Mouse (Mus musculus): ENCODE measurements around the gene Mycbpap. TPM values are rescaled to one million over a fixed set of nuclear protein-coding genes. Genes with fewer than 3 reads are reported as not detected.

Gene Mycbpap
- polyA plus RNA-seq, 1 experiment from 2014 or later: 1.4 TPM

GRCm38 (mm10) chr11:94533171-94533570 lies 11.6 kb upstream of the Mycbpap start:
- Histone ChIP-seq H3K9ac (ENCODE audit: low read length) (no peak overlapping the region), H3K9me3 (ENCODE audit: control insufficient read depth, low read length) (no peaks in the 10 kb centered on the region), H3K4me3 (ENCODE audit: low read depth, low read length) (no peak overlapping the region), H3K36me3 (ENCODE audit: control insufficient read depth, insufficient read depth, low read length) (no peaks in the 10 kb centered on the region), H3K4me1 (replicated peaks; ENCODE audit: control insufficient read depth, insufficient read depth) (no peaks in the 10 kb centered on the region), H3K4me2 (replicated peaks; ENCODE audit: low read depth) (no peak overlapping the region), H3K27ac (replicated peaks) (no peak overlapping the region), H3K27me3 (ENCODE audit: control insufficient read depth, insufficient read depth, low read length) (no peaks in the 10 kb centered on the region)
- ATAC-seq (ENCODE audit: low FRiP score, low TSS enrichment) (no peak), DNase-seq (ENCODE audit: low spot score) (no peak)
- TF ChIP-seq CTCF (IDR thresholded peaks at IDR 0.05; ENCODE audit: low read depth): no peak
- TF ChIP-seq EP300 (optimal IDR thresholded peaks at IDR 0.05): no peak
- 76% methylated on average over 8 of the region's 8 CpGs for WGBS

DNA sequence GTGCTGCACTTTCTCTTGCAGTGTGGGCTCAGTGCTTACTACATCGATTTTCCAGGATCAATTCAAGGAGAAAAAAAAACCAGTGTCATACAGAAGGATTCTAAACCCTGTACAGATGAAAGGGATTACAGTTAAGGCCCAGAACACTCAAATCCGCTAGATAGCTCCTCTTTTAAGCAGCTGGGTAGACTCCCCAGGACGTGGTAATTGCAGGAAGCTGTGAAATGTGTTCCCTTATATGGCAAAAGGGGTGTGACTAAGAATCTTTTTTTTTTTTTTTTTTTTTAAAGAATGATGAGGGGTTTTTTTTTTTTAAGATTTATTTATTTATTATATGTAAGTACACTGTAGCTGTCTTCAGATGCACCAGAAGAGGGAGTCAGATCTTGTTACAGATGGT lies 7.3 kb upstream of the Mycbpap start:
- DNase-seq (ENCODE audit: low spot score) (no peak), ATAC-seq (ENCODE audit: low FRiP score, low TSS enrichment) (no peak)
- 34% methylated on average over 3 of the region's 3 CpGs for WGBS
- H3K4me2 ChIP-seq (replicated peaks; ENCODE audit: low read depth): no peak overlapping the region
- no peaks in the 10 kb centered on the region for H3K36me3 ChIP-seq (ENCODE audit: control insufficient read depth, insufficient read depth, low read length)
- H3K27me3 ChIP-seq (ENCODE audit: control insufficient read depth, insufficient read depth, low read length): no peaks in the 10 kb centered on the region
- TF ChIP-seq EP300 (optimal IDR thresholded peaks at IDR 0.05) (no peak), CTCF (IDR thresholded peaks at IDR 0.05; ENCODE audit: low read depth) (no peak)
- no peaks in the 10 kb centered on the region for H3K4me1 ChIP-seq (replicated peaks; ENCODE audit: control insufficient read depth, insufficient read depth)
- no peak overlapping the region for H3K4me3 ChIP-seq (ENCODE audit: low read depth, low read length)
- no peak overlapping the region for H3K27ac ChIP-seq (replicated peaks)
- H3K9me3 ChIP-seq (ENCODE audit: control insufficient read depth, low read length): no peaks in the 10 kb centered on the region
- H3K9ac ChIP-seq (ENCODE audit: low read length): no peak overlapping the region

- no peak overlapping the region for H3K4me2 ChIP-seq (replicated peaks; ENCODE audit: low read depth)
- no peaks in the 10 kb centered on the region for H3K9me3 ChIP-seq (ENCODE audit: control insufficient read depth, low read length)
- no peaks in the 10 kb centered on the region for H3K4me1 ChIP-seq (replicated peaks; ENCODE audit: control insufficient read depth, insufficient read depth)
- H3K9ac ChIP-seq (ENCODE audit: low read length): no peak overlapping the region
- ATAC-seq (ENCODE audit: low FRiP score, low TSS enrichment): peak; percentile 16; the same call in 1 of the 2 replicates
- no peak overlapping the region for H3K27ac ChIP-seq (replicated peaks)
- H3K27me3 ChIP-seq (ENCODE audit: control insufficient read depth, insufficient read depth, low read length): no peaks in the 10 kb centered on the region
- H3K36me3 ChIP-seq (ENCODE audit: control insufficient read depth, insufficient read depth, low read length): no peaks in the 10 kb centered on the region
- DNase-seq (ENCODE audit: low spot score): no peak
- TF ChIP-seq CTCF (IDR thresholded peaks at IDR 0.05; ENCODE audit: low read depth) (no peak), EP300 (optimal IDR thresholded peaks at IDR 0.05) (no peak)
- no peak overlapping the region for H3K4me3 ChIP-seq (ENCODE audit: low read depth, low read length)
- 54% methylated on average over 9 of the region's 9 CpGs for WGBS
Observed at GRCm38 (mm10) chr11:94526171-94526879, 4.8 kb upstream of the Mycbpap start.

DNA sequence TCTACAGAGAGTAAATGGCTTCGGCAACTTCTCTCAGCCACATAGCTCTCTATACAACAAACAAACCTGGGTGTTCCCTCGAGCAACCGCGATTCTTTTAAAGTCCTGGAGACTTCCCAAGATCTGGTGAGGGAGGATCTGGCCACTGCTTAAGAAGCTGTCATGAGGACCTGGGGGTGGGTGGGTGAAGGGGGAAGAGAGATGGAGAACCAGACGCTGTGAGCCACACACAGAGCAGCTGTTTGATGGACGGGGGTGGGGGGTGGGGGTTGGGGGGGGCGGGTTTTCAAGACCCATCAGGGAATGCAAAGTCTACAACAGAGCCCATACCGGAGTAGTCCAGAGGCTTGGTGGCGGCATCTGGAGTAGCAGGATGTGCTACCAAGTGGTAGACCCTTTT lies 8.1 kb downstream of the Mycbpap start:
- Histone ChIP-seq H3K27me3 (ENCODE audit: control insufficient read depth, insufficient read depth, low read length) (no peaks in the 10 kb centered on the region), H3K4me3 (ENCODE audit: low read depth, low read length) (no peak overlapping the region), H3K27ac (replicated peaks) (no peak overlapping the region), H3K9me3 (ENCODE audit: control insufficient read depth, low read length) (no peaks in the 10 kb centered on the region), H3K4me2 (replicated peaks; ENCODE audit: low read depth) (no peak overlapping the region), H3K9ac (ENCODE audit: low read length) (no peak overlapping the region), H3K36me3 (ENCODE audit: control insufficient read depth, insufficient read depth, low read length) (no peaks in the 10 kb centered on the region), H3K4me1 (replicated peaks; ENCODE audit: control insufficient read depth, insufficient read depth) (no peaks in the 10 kb centered on the region)
- no peak for DNase-seq (ENCODE audit: low spot score)
- 19% methylated on average over 9 of the region's 9 CpGs for WGBS
- ATAC-seq (ENCODE audit: low FRiP score, low TSS enrichment): peak; percentile 10; the same call in 1 of the 2 replicates
- TF ChIP-seq EP300 (optimal IDR thresholded peaks at IDR 0.05) (no peak), CTCF (IDR thresholded peaks at IDR 0.05; ENCODE audit: low read depth) (no peak)

DNA sequence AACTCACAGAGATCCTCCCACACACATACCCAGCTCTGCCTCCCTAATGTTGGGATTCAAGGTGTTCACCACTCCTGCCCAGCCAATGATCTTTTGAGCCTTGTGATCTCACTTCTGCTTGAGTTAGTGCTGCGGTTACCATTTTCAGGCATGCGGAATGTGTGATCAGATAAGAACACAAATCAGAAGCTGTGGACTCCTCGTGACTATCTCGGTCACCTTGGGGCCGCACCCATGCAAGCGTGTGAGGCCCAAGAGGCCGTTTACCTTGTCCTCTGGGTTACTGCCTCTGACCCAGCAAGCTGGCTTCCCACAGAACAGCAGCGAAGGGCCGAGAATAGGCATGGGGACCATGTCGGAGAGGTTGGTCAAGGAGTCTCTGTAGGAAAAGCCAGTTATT lies 12.6 kb downstream of the Mycbpap start:
- H3K27me3 ChIP-seq (ENCODE audit: control insufficient read depth, insufficient read depth, low read length): no peaks in the 10 kb centered on the region
- WGBS: 60% methylated on average over 10 of the region's 10 CpGs
- H3K9ac ChIP-seq (ENCODE audit: low read length): no peak overlapping the region
- no peaks in the 10 kb centered on the region for H3K9me3 ChIP-seq (ENCODE audit: control insufficient read depth, low read length)
- H3K27ac ChIP-seq (replicated peaks): peak overlapping the region; percentile 5; the same call in 1 of the 2 replicates
- no peaks in the 10 kb centered on the region for H3K36me3 ChIP-seq (ENCODE audit: control insufficient read depth, insufficient read depth, low read length)
- peak; percentile 86 for ATAC-seq (ENCODE audit: low FRiP score, low TSS enrichment)
- no peak overlapping the region for H3K4me3 ChIP-seq (ENCODE audit: low read depth, low read length)
- no peak overlapping the region for H3K4me2 ChIP-seq (replicated peaks; ENCODE audit: low read depth)
- no peaks in the 10 kb centered on the region for H3K4me1 ChIP-seq (replicated peaks; ENCODE audit: control insufficient read depth, insufficient read depth)
- peak; percentile 75 for DNase-seq (ENCODE audit: low spot score)
- TF ChIP-seq EP300 (optimal IDR thresholded peaks at IDR 0.05) (no peak), CTCF (IDR thresholded peaks at IDR 0.05; ENCODE audit: low read depth) (no peak)

GRCm38 (mm10) chr11:94501482-94501881 lies 20.1 kb downstream of the Mycbpap start:
- TF ChIP-seq EP300 (optimal IDR thresholded peaks at IDR 0.05) (no peak), CTCF (IDR thresholded peaks at IDR 0.05; ENCODE audit: low read depth) (no peak)
- Histone ChIP-seq H3K4me3 (ENCODE audit: low read depth, low read length) (no peak overlapping the region), H3K4me2 (replicated peaks; ENCODE audit: low read depth) (no peak overlapping the region), H3K27me3 (ENCODE audit: control insufficient read depth, insufficient read depth, low read length) (no peaks in the 10 kb centered on the region), H3K9me3 (ENCODE audit: control insufficient read depth, low read length) (no peaks in the 10 kb centered on the region), H3K36me3 (ENCODE audit: control insufficient read depth, insufficient read depth, low read length) (no peaks in the 10 kb centered on the region), H3K9ac (ENCODE audit: low read length) (no peak overlapping the region), H3K27ac (replicated peaks) (no peak overlapping the region), H3K4me1 (replicated peaks; ENCODE audit: control insufficient read depth, insufficient read depth) (0 out of 2 replicates have a peak, but pooled peaks cover 3% of the 10 kb centered on the region)
- WGBS: 85% methylated on average over 8 of the region's 8 CpGs
- DNase-seq (ENCODE audit: low spot score): no peak
- no peak for ATAC-seq (ENCODE audit: low FRiP score, low TSS enrichment)
